8 mouse cellular contexts compared by ENCODE assay signal in genomic region chr11:95520456-95521072, GRCm38 (mm10). TPM values are rescaled to one million over a fixed set of nuclear protein-coding genes. Genes with fewer than 3 reads are reported as not detected.
DNase-seq lines count a peak whose midpoint lies in the region; ATAC-seq lines count a peak whose summit lies in the region.

No protein-coding gene starts in this region.

- peaks cover 20% of the 10 kb centered on the region for H3K4me1 ChIP-seq in hindbrain, embryonic 12.5 days

- peak; percentile 86 for DNase-seq in Muller cell, postnatal 12 days (ENCODE audit: inconsistent ontology term)
- peak; percentile 93 for DNase-seq in cerebellum, adult 9-10 months
- peak; percentile 70 to 83 for DNase-seq in frontal cortex, postnatal 10 days (ENCODE audit: low spot score in 2 of 2)
- peak; percentile 87 to 91 for DNase-seq in layer of hippocampus, postnatal 14 days (ENCODE audit: low spot score in 2 of 2)
- DNase-seq in lung, postnatal 10 days, result peak; percentile 92
- peak; percentile 89 for DNase-seq in ovary, postnatal 14 days (ENCODE audit: low spot score)
- DNase-seq in thymus, postnatal 10 days (ENCODE audit: low spot score in 2 of 2), result peak; percentile 79 to 94

- H3K9ac ChIP-seq in hindbrain, embryonic 12.5 days, result no peak overlapping the region

- H3K27me3 ChIP-seq in hindbrain, embryonic 12.5 days, result peaks cover 26% of the 10 kb centered on the region

- peak; percentile 77 for ATAC-seq in hindbrain, embryonic 12.5 days (ENCODE audit: low FRiP score)

- 0 out of 2 replicates have a peak overlapping the region, but pooled peaks have one; percentile 10 for H3K4me3 ChIP-seq in hindbrain, embryonic 12.5 days

- WGBS in hindbrain, embryonic 12.5 days, result 6% methylated on average over 27 of the region's 27 CpGs

- no peaks in the 10 kb centered on the region for H3K36me3 ChIP-seq in hindbrain, embryonic 12.5 days

- no peak overlapping the region for H3K27ac ChIP-seq in hindbrain, embryonic 12.5 days

- peak overlapping the region; percentile 42 for H3K4me2 ChIP-seq in hindbrain, embryonic 12.5 days (replicated peaks)

- H3K9me3 ChIP-seq in hindbrain, embryonic 12.5 days (replicated peaks), result no peaks in the 10 kb centered on the region

RNA-seq across cellular contexts. Expression of gene Nxph3, which starts 6.2 kb away (rescaled TPM):
- polyA plus RNA-seq in hindbrain, embryonic 12.5 days (2016; fragmentation: Nextera tagmentation; extraction: Ambion mirVana), result 0.75 and 0.81 TPM in 2 replicates
- total RNA-seq in layer of hippocampus, postnatal 14 days (2021), result 10 to 100 TPM in 1 of 2 experiments, 1 to 10 TPM in 1; 3.4 to 12.0 TPM
